Mouse (Mus musculus): ENCODE data around the gene Entpd1.

The Entpd1 gene

DNA sequence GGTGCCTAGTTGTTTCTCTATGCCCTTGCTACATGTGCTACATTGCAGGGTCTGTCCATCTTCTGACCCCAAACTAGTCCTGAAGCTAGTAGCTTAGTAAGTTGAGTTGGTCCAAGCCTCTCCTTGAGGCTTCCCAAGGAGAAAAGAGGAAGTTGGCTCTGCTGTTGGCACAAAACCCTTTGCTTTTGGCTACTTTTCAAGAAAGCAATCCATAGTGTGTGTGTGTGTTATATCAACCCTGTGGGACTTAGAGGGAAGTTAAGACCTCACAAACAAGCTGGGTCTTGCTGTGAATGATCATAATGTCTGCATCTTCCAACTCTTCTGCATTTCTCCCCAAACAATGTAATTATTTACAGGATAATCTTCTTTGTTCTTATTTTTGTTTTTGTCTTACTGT is 16.8 kb downstream of the Entpd1 start:
- DNase-seq (ENCODE audit: low spot score in 2 of 2), result no peak

- DNase-seq (ENCODE audit: low spot score in 2 of 2), result no peak
Observed at GRCm38 (mm10) chr19:40630096-40630495, 17.9 kb downstream of the Entpd1 start.

- DNase-seq (ENCODE audit: low spot score in 2 of 2), result no peak
Observed at GRCm38 (mm10) chr19:40630606-40631005, 18.4 kb downstream of the Entpd1 start.

DNA sequence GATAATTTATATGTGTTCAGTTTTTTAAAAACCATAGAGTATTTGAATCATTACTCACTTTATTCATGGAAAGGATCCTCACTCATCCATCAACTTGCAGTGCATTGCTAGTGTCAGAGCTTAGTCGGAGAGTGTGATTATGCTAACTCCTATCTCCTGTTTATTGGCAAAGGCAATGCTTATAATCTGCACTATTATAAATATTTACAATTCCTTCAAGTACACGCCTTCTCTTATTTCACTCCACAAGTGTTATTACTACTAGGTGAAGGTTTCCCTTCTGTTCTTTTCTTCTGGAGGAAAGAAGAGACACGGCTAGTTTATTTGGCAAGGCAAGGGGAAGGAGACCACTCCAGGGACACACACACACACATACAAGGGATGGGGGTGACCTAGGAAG is 20.0 kb downstream of the Entpd1 start:
- DNase-seq (ENCODE audit: low spot score in 2 of 2), result no peak

DNA sequence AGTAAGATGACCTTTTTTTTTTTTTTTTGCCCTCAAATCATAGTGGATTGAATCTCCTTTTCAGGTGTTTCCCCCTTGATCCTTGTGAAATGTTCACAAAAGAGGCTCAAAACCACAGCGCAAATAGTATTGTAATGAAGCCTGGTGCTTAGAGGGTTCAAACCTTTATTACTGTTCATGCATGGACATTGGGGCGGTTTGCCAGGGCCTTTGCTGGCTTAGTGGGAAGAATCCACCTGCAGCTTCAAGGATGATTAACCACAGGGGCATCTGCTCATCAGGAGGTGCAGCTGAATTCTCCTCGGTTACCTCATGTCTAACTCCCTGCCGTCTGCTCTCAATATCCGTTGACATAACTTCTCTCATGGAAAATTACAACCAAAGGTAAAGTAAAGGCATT is 20.5 kb downstream of the Entpd1 start:
- no peak for DNase-seq (ENCODE audit: low spot score in 2 of 2)

GRCm38 (mm10) chr19:40633144-40633543 is 21.0 kb downstream of the Entpd1 start:
- no peak for DNase-seq (ENCODE audit: low spot score in 2 of 2)

- no peak for DNase-seq (ENCODE audit: low spot score in 2 of 2)
Observed at GRCm38 (mm10) chr19:40637091-40637490, 24.9 kb downstream of the Entpd1 start.

GRCm38 (mm10) chr19:40637601-40638000 is 25.4 kb downstream of the Entpd1 start:
- DNase-seq (ENCODE audit: low spot score in 2 of 2), result no peak

GRCm38 (mm10) chr19:40638582-40638981 is 26.4 kb downstream of the Entpd1 start:
- DNase-seq (ENCODE audit: low spot score in 2 of 2), result no peak

GRCm38 (mm10) chr19:40639729-40640304 is 27.7 kb downstream of the Entpd1 start:
- no peak for DNase-seq (ENCODE audit: low spot score in 2 of 2)

- no peak for DNase-seq (ENCODE audit: low spot score in 2 of 2)
Observed at GRCm38 (mm10) chr19:40640799-40641198, 28.6 kb downstream of the Entpd1 start.

DNA sequence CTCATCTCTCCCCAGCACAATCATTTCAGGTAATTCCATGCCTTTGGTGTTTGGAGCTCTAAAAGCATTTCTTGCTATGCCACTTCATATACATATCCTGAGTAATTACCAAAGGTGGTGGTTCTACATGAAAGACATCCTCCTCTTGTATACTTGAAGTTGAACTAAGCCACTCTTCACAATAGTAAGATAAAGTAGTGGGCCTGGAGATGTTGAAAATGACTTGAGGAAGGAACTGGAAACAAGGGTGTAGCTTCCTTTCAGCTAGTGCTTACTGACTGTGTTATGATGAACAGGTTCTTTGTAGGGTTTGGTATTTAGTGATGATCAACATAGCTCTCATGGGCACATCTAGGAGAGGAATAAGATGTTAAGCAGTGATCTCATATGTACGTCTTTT is 31.7 kb downstream of the Entpd1 start:
- DNase-seq (ENCODE audit: low spot score in 2 of 2), result no peak

DNA sequence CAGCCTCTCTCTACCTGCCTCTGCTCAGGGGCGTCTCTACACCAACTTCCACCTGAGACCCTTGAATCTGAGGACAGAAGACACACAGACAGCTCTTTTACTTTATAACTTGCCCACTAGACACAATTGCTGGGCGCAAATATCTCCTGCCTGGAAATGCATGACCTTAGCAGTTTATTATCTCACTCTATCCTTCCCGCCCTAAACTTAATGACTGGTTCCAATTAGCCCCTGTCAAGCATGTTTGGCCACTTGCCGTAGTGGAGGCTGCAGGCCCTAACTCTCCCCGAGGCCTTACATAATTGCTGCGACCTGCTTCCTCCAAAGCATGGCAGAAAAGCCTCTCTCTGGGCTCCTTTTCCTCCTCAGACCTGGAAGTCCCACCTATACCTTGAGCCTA is 34.2 kb downstream of the Entpd1 start:
- no peak for DNase-seq (ENCODE audit: low spot score in 2 of 2)

- DNase-seq (ENCODE audit: low spot score in 2 of 2), result no peak
Observed at GRCm38 (mm10) chr19:40647319-40648158, 35.4 kb downstream of the Entpd1 start.

DNA sequence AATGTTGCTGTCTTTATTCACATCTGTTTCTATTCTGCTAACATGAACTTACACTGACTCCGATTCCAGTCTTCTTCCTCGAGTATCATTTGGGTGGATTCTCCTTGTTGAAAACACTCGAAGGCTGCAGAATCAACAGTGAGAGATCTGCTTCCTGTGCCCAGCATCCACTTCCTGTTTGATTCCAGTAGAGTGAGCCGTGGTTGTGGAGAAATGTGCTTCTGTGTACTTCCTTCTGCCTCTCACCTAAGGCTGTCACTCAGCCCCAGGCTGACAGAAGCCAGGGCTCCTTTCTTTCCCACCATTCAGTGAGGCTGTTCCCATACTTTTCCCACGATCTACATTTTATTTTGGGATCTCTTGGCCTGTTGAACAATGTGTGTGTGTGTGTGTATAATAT is 37.9 kb downstream of the Entpd1 start:
- DNase-seq (ENCODE audit: low spot score in 2 of 2), result no peak

GRCm38 (mm10) chr19:40656207-40656606 is 44.0 kb downstream of the Entpd1 start:
- no peak for DNase-seq (ENCODE audit: low spot score in 2 of 2)

- DNase-seq (ENCODE audit: low spot score in 2 of 2), result no peak
Observed at GRCm38 (mm10) chr19:40658281-40658680, 46.1 kb downstream of the Entpd1 start.

DNA sequence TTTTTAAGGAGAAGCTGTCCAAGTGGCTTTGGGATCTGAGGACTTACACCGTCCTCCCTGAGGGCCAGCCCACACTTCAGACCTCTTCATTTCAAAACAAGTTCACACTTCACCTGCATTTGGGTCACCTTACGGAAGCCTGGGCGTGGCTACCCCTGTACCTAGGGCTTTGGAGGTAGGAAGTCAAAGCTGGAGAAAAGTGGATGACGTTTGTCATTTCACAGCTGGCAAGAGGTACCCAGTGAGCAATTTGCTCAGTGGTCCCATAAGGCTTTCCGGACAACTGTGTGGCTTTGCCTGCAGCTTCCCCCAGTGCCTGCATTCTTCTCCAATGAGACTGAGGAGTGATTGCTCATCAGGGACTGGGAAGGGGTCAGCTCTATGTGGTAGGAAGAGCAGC is 46.8 kb downstream of the Entpd1 start:
- DNase-seq (ENCODE audit: low spot score in 2 of 2), result no peak

DNA sequence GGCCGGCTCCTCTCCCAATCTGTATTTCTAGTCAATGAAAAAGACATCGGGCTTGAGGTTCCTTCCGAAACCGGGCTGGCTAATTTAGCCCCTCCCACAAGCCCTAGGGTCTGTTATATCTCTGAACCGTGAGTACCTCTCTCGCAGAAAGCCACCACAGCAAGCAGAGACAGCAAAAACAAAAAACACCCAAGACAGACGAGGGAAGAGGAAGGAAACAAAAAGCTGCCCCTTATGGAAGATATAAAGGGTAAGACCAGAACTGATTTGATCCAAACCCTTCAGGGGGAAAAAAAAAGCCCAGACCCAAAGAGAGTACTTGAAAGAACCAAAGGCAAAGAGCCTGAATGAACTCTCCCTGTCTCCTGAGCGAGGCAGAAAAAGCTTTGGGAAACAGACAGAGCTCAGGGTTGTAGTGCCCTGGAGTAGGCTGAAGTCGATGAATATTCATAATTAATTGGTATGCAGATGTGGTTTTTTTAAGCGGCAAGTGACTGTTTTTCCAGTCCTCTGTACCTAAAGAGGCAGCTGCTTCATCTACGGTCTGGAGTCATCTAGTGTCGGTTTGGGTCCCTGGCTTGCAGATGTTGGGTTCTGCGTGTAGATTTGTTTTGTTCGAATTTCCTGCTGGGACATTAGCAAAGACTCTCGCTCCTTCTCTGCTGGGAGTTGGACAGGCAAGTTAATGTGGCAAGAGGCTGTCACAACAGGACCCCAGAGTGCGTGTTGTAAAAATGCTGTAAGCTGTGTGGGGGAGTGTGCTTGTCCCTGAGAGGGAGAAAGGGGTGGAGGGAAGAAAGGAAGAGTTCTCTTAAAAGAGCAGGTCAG is 47.7 kb downstream of the Entpd1 start:
- no peak for DNase-seq (ENCODE audit: low spot score in 2 of 2)

GRCm38 (mm10) chr19:40660510-40660909 is 48.3 kb downstream of the Entpd1 start:
- DNase-seq (ENCODE audit: low spot score in 2 of 2), result no peak

- DNase-seq (ENCODE audit: low spot score in 2 of 2), result no peak
Observed at GRCm38 (mm10) chr19:40661108-40661507, 48.9 kb downstream of the Entpd1 start.

GRCm38 (mm10) chr19:40661874-40662273 is 49.7 kb downstream of the Entpd1 start:
- no peak for DNase-seq (ENCODE audit: low spot score in 2 of 2)

DNA sequence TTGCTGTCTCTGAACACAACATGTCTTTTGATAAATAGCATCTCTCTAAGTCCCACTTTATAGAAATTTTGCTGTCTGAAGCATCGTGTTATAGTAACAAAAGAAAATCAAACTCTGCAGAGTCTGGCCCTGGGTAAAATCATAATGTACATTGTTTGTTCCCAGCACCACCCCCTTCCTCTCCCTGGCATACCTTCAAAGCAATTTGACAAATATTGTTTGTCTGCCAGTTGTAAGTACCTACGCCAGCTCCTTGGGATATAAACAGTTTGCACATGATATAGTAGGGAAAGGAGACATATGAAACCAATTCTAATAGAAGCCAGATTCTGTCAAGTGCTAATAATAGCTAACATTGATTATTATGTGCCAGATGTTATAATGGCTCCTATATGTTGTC is 50.6 kb downstream of the Entpd1 start:
- no peak for DNase-seq (ENCODE audit: low spot score in 2 of 2)

Measured in urinary bladder, adult 18-20 months (tissue).